Mouse (Mus musculus) testis, adult 2 months (tissue): ENCODE results near the gene Arglu1. TPM values are rescaled to one million over a fixed set of nuclear protein-coding genes. Genes with fewer than 3 reads are reported as not detected.
A peak's percentile ranks its signal among the peaks of the same experiment; 100 is the strongest.

Experiments
- H3K27ac ChIP-seq: fragments of 200-500 bp; 2 replicates; pipeline ENCODE4 v1.5.1; 2012; ENCODE audit warnings: low read depth, low read length; ENCODE audit not compliant: control insufficient read depth, insufficient read depth
- H3K27me3 ChIP-seq: fragments of 200-500 bp; 2 replicates; pipeline ENCODE4 v1.6.1; 2012; ENCODE audit warnings: mild to moderate bottlenecking, low read length, moderate library complexity; ENCODE audit not compliant: control insufficient read depth, insufficient read depth
- H3K36me3 ChIP-seq: fragments of 200-500 bp; 2 replicates; pipeline ENCODE4 v1.6.1; 2012; ENCODE audit warnings: mild to moderate bottlenecking, low read length; ENCODE audit not compliant: control insufficient read depth, insufficient read depth
- H3K4me1 ChIP-seq: fragments of 200-500 bp; 2 replicates; pipeline ENCODE4 v1.6.1; 2012; ENCODE audit warnings: low read length; ENCODE audit not compliant: control insufficient read depth, insufficient read depth
- H3K4me3 ChIP-seq: fragments of 200-500 bp; 2 replicates; pipeline ENCODE4 v1.5.1; 2012; ENCODE audit warnings: low read depth, mild to moderate bottlenecking, low read length, moderate library complexity, mixed read lengths; ENCODE audit not compliant: control insufficient read depth
- CTCF ChIP-seq: fragments of 200-500 bp; IDR thresholded peaks from 2 replicates; pipeline ENCODE4 v1.5.1; 2012; ENCODE audit warnings: low read depth, mild to moderate bottlenecking, inconsistent platforms, low read length, moderate library complexity; ENCODE audit not compliant: control insufficient read depth, insufficient read depth, insufficient replicate concordance
- POLR2A ChIP-seq: fragments of 200-500 bp; IDR thresholded peaks from 2 replicates; pipeline ENCODE4 v1.6.1; 2012; ENCODE audit warnings: low read depth, mild to moderate bottlenecking, inconsistent platforms, low read length, moderate library complexity; ENCODE audit not compliant: control insufficient read depth
- polyA plus RNA-seq: library from polyadenylated mRNA; depleted of rRNA; stranded (reverse); fragments of >200 nt; gene quantifications from 2 replicates; pipeline ENCODE4 v1.2.3, GENCODE M21; 2012

Gene Arglu1
- polyA plus RNA-seq, 1 experiment, result 28.4 TPM

DNA sequence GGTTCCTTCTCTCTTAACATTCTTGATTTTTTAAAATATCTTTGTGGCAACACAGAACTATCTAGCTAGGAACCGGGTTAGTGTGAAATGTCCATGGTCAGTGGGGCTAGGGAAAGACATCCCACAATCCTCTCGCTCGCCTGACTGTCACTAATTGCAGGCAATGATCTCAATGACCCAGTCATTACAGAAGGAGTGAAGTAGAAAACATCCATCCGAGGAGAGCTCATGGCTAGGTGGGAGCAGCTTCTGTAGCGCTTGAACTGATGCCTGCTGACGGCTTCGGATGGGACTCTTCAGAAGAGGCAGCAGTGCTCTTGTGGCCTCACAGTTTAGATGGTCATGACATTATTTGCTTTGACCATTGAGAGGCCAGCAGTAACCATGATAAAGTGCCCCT is 58.9 kb downstream of the Arglu1 start:
- Histone ChIP-seq H3K27me3 (no peaks in the 10 kb centered on the region), H3K4me3 (no peak overlapping the region), H3K27ac (no peak overlapping the region), H3K4me1 (no peaks in the 10 kb centered on the region), H3K36me3 (no peaks in the 10 kb centered on the region)
- TF ChIP-seq POLR2A (no peak), CTCF (no peak)

- Histone ChIP-seq H3K27ac (no peak overlapping the region), H3K4me3 (no peak overlapping the region), H3K27me3 (no peaks in the 10 kb centered on the region), H3K4me1 (peaks cover 10% of the 10 kb centered on the region), H3K36me3 (no peaks in the 10 kb centered on the region)
- TF ChIP-seq POLR2A, result no peak
- TF ChIP-seq CTCF, result no peak
Measured at GRCm38 (mm10) chr8:8624017-8624416, 66.3 kb downstream of the Arglu1 start.

DNA sequence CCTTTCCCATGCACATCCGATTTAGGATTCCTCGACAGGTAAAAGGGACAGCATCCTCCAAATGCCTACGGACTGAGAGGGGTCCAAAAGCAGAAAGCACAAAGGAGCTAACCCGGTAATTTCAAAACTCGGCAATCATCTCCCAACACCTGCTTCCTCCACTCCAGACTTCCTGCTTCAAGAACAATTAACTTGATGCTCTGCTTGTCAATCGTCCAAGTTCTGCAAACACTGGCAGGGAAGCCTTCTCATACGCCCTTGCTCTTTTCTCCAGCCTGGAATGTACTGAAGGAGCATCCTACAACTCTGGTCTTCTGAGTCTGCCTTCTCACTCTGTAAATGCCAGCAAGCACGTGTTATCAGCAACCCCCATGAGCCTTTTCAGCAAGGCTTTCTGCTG is 66.8 kb downstream of the Arglu1 start:
- Histone ChIP-seq H3K4me1 (peaks cover 10% of the 10 kb centered on the region), H3K27me3 (no peaks in the 10 kb centered on the region), H3K4me3 (no peak overlapping the region), H3K36me3 (no peaks in the 10 kb centered on the region), H3K27ac (no peak overlapping the region)
- TF ChIP-seq CTCF, result no peak
- no peak for TF ChIP-seq POLR2A

- Histone ChIP-seq H3K4me1 (peaks cover 10% of the 10 kb centered on the region), H3K27ac (no peak overlapping the region), H3K27me3 (no peaks in the 10 kb centered on the region), H3K36me3 (no peaks in the 10 kb centered on the region), H3K4me3 (no peak overlapping the region)
- no peak for TF ChIP-seq CTCF
- no peak for TF ChIP-seq POLR2A
Measured at GRCm38 (mm10) chr8:8622476-8622875, 67.8 kb downstream of the Arglu1 start.

- no peak overlapping the region for H3K27ac ChIP-seq
- TF ChIP-seq CTCF, result no peak
- TF ChIP-seq POLR2A, result no peak
- H3K4me1 ChIP-seq, result peaks cover 10% of the 10 kb centered on the region
- no peaks in the 10 kb centered on the region for H3K27me3 ChIP-seq
- H3K36me3 ChIP-seq, result no peaks in the 10 kb centered on the region
- H3K4me3 ChIP-seq, result no peak overlapping the region
Measured at GRCm38 (mm10) chr8:8622031-8622430, 68.3 kb downstream of the Arglu1 start.

DNA sequence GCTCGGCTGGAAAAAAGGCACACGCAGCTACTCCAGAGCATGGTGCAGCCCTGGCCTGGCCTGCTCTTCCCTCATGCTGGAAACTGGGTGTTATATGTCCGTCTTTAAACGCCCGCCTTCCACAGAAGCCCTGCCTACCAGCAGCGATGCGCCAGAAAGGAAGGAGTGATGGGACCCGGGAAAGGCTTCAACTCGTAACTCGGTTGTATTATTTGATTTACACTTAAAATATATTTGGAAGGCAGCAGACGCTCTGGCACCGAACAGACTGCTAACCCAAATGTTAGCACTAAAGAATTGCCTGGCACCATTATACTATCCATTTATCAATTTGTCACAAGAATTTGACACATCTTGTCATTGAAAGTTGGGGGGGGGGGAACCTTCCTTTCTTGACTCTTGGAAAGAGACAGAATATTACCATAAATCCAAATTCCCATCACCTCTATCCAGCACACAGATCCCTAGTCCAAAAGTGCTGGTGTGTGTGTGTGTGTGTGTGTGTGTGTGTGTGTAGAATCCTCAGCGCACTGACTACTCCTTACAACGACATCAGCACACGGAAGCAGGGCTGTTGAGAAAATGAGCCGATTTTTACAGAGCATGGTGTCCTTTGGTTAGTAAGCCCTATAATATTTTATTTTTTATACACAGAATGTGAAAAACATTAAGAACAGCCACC is 68.9 kb downstream of the Arglu1 start:
- Histone ChIP-seq H3K36me3 (no peaks in the 10 kb centered on the region), H3K4me3 (peak overlapping the region; percentile 72), H3K27me3 (no peaks in the 10 kb centered on the region), H3K4me1 (peaks cover 10% of the 10 kb centered on the region), H3K27ac (no peak overlapping the region)
- TF ChIP-seq POLR2A (no peak), CTCF (no peak)

GRCm38 (mm10) chr8:8620536-8620935 is 69.8 kb downstream of the Arglu1 start:
- Histone ChIP-seq H3K4me3 (peak overlapping the region; percentile 72), H3K4me1 (peaks cover 10% of the 10 kb centered on the region), H3K27me3 (no peaks in the 10 kb centered on the region), H3K27ac (no peak overlapping the region), H3K36me3 (no peaks in the 10 kb centered on the region)
- no peak for TF ChIP-seq CTCF
- peak; percentile 87; the same call in 1 of the 2 replicates for TF ChIP-seq POLR2A
